Mouse (Mus musculus) CH12.LX (cell line): ENCODE data around the gene Myo15b. TPM values are rescaled to one million over a fixed set of nuclear protein-coding genes. Genes with fewer than 3 reads are reported as not detected.
A peak's percentile ranks its signal among the peaks of the same experiment; 100 is the strongest.

Experiments
- DNase-seq: peaks from one replicate; pipeline ENCODE4 v3.0.0-alpha.2; 2013; ENCODE audit errors: extremely low read depth
- H3K27ac ChIP-seq: 2 replicates; pipeline ENCODE4 v1.5.1; 2012; ENCODE audit warnings: low read depth, mild to moderate bottlenecking, control low read depth, moderate library complexity; ENCODE audit not compliant: insufficient read depth
- H3K27me3 ChIP-seq: replicated peaks from 2 replicates; pipeline ENCODE3; 2012; ENCODE audit warnings: inconsistent platforms
- H3K36me3 ChIP-seq, 2 experiments: replicated peaks in 1 of 2; 2 replicates each; pipeline versions ENCODE3 to v1.6.1; 2012; ENCODE audit warnings: inconsistent platforms in 1 of 2, low read length in 1 of 2, mild to moderate bottlenecking in 1 of 2, mixed read lengths in 1 of 2, moderate library complexity in 1 of 2; ENCODE audit not compliant: control insufficient read depth in 1 of 2, insufficient read depth in 1 of 2
- H3K4me1 ChIP-seq, 2 experiments: 2 replicates each; pipeline ENCODE4 v1.6.1; 2012; ENCODE audit warnings: inconsistent platforms in 1 of 2, moderate library complexity in 1 of 2; ENCODE audit not compliant: insufficient read depth in 2 of 2, control insufficient read depth in 1 of 2
- H3K4me2 ChIP-seq: 2 replicates; pipeline ENCODE4 v1.6.1; 2012; ENCODE audit warnings: low read depth, mild to moderate bottlenecking, control low read depth; ENCODE audit not compliant: poor library complexity, insufficient read depth, severe bottlenecking
- H3K4me3 ChIP-seq, 3 experiments: fragments of 150-350 bp in 1 of 3; sonication (generic) in 1 of 3; replicated peaks in 1 of 3; 2 replicates each; pipeline versions ENCODE3 to v1.5.1; 2011 to 2012; ENCODE audit warnings: low read depth in 2 of 3, low read length in 2 of 3, mild to moderate bottlenecking in 2 of 3, moderate library complexity in 2 of 3, control low read depth in 1 of 3, improper control_type of control experiment in 1 of 3, inconsistent platforms in 1 of 3, mixed read lengths in 1 of 3; ENCODE audit not compliant: poor library complexity in 1 of 3
- H3K79me2 ChIP-seq: replicated peaks from 2 replicates; pipeline ENCODE4 v1.6.1; 2012; ENCODE audit warnings: mild to moderate bottlenecking, moderate library complexity; ENCODE audit not compliant: control insufficient read depth, poor library complexity, insufficient read depth, severe bottlenecking; ENCODE audit errors: extremely low read depth
- H3K9ac ChIP-seq: 2 replicates; pipeline ENCODE4 v1.6.1; 2012; ENCODE audit warnings: low read depth, mild to moderate bottlenecking, control low read depth, moderate library complexity; ENCODE audit not compliant: insufficient read depth
- H3K9me3 ChIP-seq: replicated peaks from 2 replicates; pipeline ENCODE3; 2012; ENCODE audit warnings: low read length, inconsistent platforms, mixed read lengths
- BHLHE40 ChIP-seq: IDR thresholded peaks from 2 replicates; pipeline ENCODE4 v1.6.1; 2011; ENCODE audit warnings: mild to moderate bottlenecking, low read depth, low read length, improper control_type of control experiment
- CHD2 ChIP-seq: IDR thresholded peaks from 2 replicates; pipeline ENCODE4 v1.6.1; 2011; ENCODE audit warnings: low read length, improper control_type of control experiment
- CTCF ChIP-seq, 2 experiments: IDR thresholded peaks in 1 of 2; conservative IDR thresholded peaks in 1 of 2; 2 replicates each; pipeline ENCODE4 v1.5.1; 2011 to 2012; ENCODE audit warnings: low read depth in 2 of 2, low read length in 2 of 2, improper control_type of control experiment in 1 of 2, inconsistent platforms in 1 of 2, mild to moderate bottlenecking in 1 of 2, moderate library complexity in 1 of 2
- E2F4 ChIP-seq: IDR thresholded peaks from 2 replicates; pipeline ENCODE4 v1.6.1; 2011; ENCODE audit warnings: low read depth, low read length, improper control_type of control experiment; ENCODE audit not compliant: insufficient replicate concordance
- IRF4 ChIP-seq: IDR thresholded peaks from 2 replicates; pipeline ENCODE4 v1.6.1; 2014; ENCODE audit warnings: low read depth, mild to moderate bottlenecking, inconsistent platforms, low read length, improper control_type of control experiment
- JUND ChIP-seq: conservative IDR thresholded peaks from 2 replicates; pipeline ENCODE4 v1.6.1; 2011; ENCODE audit warnings: low read depth, low read length, improper control_type of control experiment
- KAT2A ChIP-seq: IDR thresholded peaks from 2 replicates; pipeline ENCODE4 v1.6.1; 2012; ENCODE audit warnings: low read length, improper control_type of control experiment, inconsistent platforms; ENCODE audit not compliant: insufficient replicate concordance
- MAX ChIP-seq: IDR thresholded peaks from 2 replicates; pipeline ENCODE4 v1.6.1; 2011; ENCODE audit warnings: low read length, improper control_type of control experiment
- NELFE ChIP-seq: IDR thresholded peaks from 2 replicates; pipeline ENCODE4 v1.6.1; 2011; ENCODE audit warnings: low read depth, low read length, improper control_type of control experiment
- PAX5 ChIP-seq: IDR thresholded peaks from 2 replicates; pipeline ENCODE4 v1.6.1; 2012; ENCODE audit warnings: low read length, inconsistent platforms, mixed read lengths
- RAD21 ChIP-seq: IDR thresholded peaks from 2 replicates; pipeline ENCODE4 v1.6.1; 2011; ENCODE audit warnings: low read depth, mild to moderate bottlenecking, low read length, improper control_type of control experiment, moderate library complexity
- SIN3A ChIP-seq: IDR thresholded peaks from 2 replicates; pipeline ENCODE4 v1.6.1; 2012; ENCODE audit warnings: low read length, improper control_type of control experiment, inconsistent platforms
- SMC3 ChIP-seq: IDR thresholded peaks from 2 replicates; pipeline ENCODE4 v1.6.1; 2011; ENCODE audit warnings: low read depth, low read length, improper control_type of control experiment
- ZMIZ1 ChIP-seq: IDR thresholded peaks from 2 replicates; pipeline ENCODE4 v1.6.1; 2012; ENCODE audit warnings: low read depth, mild to moderate bottlenecking, inconsistent platforms, low read length, improper control_type of control experiment
- ZNF384 ChIP-seq: IDR thresholded peaks from 2 replicates; pipeline ENCODE4 v1.6.1; 2012; ENCODE audit warnings: low read depth, low read length, improper control_type of control experiment, inconsistent platforms
- dilution Hi-C: fragments of 300-500 bp; cut with MboI; formaldehyde crosslinking; loops from 2 replicates; pipeline ENCODE4 v1.14.3; 2020; ENCODE audit warnings: low sequenced_read_pairs; ENCODE audit not compliant: extremely low pct_unique_long_range_greater_than_20kb, extremely low pct_ligation_motif_present
- in situ Hi-C: fragments of 300-500 bp; cut with MboI; formaldehyde crosslinking; loops from 3 replicates; pipeline ENCODE4 v1.14.3; 2019; ENCODE audit warnings: low sequenced_read_pairs, low pct_ligation_motif_present, low pct_unique_long_range_greater_than_20kb, mixed read lengths
- polyA plus RNA-seq: library from polyadenylated mRNA; unstranded; fragments of >175 nt; gene quantifications from 2 replicates; pipeline ENCODE4 v1.2.1, GENCODE M21; 2012; ENCODE audit warnings: low read depth; ENCODE audit not compliant: insufficient read length
- total RNA-seq, 2 experiments: library from RNA; depleted of rRNA; stranded (reverse); fragments of 300-350 nt in 1 of 2; fragments of >200 nt in 1 of 2; gene quantifications; 2 replicates each; pipeline ENCODE4 v1.2.3; 2012 to 2014

Myo15b gene
- total and polyA plus RNA-seq, 3 experiments, result 0.21 to 0.43 TPM; not detected in 1

DNA sequence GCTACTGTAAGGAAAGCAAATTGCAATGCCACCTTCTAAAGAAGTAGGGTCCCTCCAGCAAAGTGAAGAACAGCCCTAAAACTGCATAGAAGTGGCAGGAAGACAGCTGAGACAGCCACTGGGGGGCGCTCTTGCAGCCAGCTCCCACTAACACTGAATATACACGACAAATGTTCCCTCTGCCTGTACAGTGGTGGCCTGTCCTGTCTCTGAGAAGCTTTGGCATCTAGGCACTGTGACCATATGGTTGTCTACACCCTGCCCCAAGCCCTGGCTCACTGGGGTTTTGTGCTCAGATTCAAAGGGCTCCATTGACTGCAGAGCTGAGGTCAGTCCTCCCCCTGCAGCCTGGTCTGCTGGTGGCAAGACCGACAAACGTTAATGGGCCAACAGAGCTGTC is 40.7 kb downstream of the Myo15b start:
- Histone ChIP-seq H3K4me3 (no peak overlapping the region), H3K27me3 (no peaks in the 10 kb centered on the region), H3K9ac (no peak overlapping the region), H3K27ac (no peak overlapping the region), H3K36me3 (peaks cover 36 to 86% of the 10 kb centered on the region in 2 experiments), H3K4me2 (no peak overlapping the region), H3K79me2 (no peaks in the 10 kb centered on the region), H3K4me1 (peaks cover 14 to 65% of the 10 kb centered on the region in 2 experiments), H3K9me3 (no peaks in the 10 kb centered on the region)
- TF ChIP-seq E2F4 (no peak), PAX5 (no peak), KAT2A (no peak), SMC3 (peak; percentile 59), IRF4 (0 out of 2 replicates have a peak, but pooled peaks have one; percentile 8), NELFE (peak; percentile 48; the same call in 1 of the 2 replicates), RAD21 (peak; percentile 33), CHD2 (no peak), MAX (peak; percentile 14; the same call in 1 of the 2 replicates), ZMIZ1 (no peak), BHLHE40 (no peak), ZNF384 (no peak), CTCF (conservative IDR thresholded peaks at IDR 0.05 in 1 of 2, IDR thresholded peaks at IDR 0.05 in 1 of 2; ENCODE audit: low read depth in 2 of 2, low read length in 2 of 2) (peak; percentile 80 to 95)
- peak; percentile 75 for DNase-seq
- dilution Hi-C loops (no loop called here), in situ Hi-C loops (no loop called here)

DNA sequence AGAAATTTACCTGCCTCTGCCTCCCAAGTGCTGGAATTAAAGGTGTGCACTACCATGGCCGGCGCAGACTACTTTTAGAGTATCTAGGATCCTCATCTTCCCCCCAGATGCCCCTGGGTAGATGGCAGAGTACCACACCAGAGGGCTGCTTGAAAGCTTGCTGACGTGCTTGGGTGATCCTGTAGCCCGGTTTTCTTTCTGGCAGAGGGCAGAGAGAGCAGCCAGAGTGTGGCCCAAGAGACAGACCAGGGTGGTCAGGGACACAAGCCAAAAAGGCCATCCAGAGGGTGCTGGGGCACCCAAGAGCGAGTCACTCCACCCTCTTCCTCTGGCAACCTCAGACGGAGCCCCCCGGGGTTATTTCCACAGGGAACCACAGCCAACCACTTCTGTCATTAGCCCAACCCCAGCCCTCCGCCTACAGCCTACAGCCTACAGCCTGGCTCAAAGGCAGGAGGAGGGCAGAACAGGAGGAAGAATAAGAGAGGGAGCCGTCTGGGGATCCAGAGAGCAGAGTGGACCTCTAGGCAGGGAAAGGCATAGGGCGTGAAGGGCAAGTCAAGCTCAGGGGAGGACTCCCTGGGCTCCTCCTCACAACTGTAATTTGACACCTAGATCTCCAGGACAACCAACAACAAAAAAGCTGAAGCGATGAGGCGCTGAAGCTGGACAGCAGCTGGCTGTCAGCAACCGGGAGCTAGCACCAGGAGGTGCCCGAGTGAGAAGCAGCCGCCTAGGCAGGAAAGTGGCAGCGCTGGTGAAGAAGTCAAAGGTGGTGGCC is 41.5 kb downstream of the Myo15b start, which contains the start of gene Smim5:
Gene Smim5 (plus strand): TSS at position 481 of the 781 bp plus-strand sequence.
- H3K36me3 ChIP-seq, result peaks cover 30 to 81% of the 10 kb centered on the region in 2 experiments
- H3K79me2 ChIP-seq, result no peaks in the 10 kb centered on the region
- no peaks in the 10 kb centered on the region for H3K9me3 ChIP-seq
- H3K4me2 ChIP-seq, result no peak within 1 kb of the TSS
- in situ Hi-C loops (no loop called here), dilution Hi-C loops (no loop called here)
- no peak within 1 kb of the TSS for H3K27ac ChIP-seq
- H3K4me1 ChIP-seq, result peaks cover 22 to 73% of the 10 kb centered on the region in 2 experiments
- no peak within 1 kb of the TSS for H3K4me3 ChIP-seq
- H3K9ac ChIP-seq, result no peak within 1 kb of the TSS
- DNase-seq, result peak; percentile 72
- TF ChIP-seq SIN3A (peak; percentile 81), JUND (no peak)
- H3K27me3 ChIP-seq, result no peaks in the 10 kb centered on the region
